Mouse (Mus musculus) hindbrain, embryonic 14.5 days (tissue): Measurements from ENCODE around the gene Pex1. TPM values are rescaled to one million over a fixed set of nuclear protein-coding genes. Genes with fewer than 3 reads are reported as not detected.

Source experiments
- ATAC-seq: fragments of 200-750 bp; cut with Nextera tagmentation; 2 replicates; pipeline ENCODE4 v1.8.0; 2017; ENCODE audit warnings: moderate number of reproducible peaks, mild to moderate bottlenecking, moderate TSS enrichment, moderate library complexity; ENCODE audit not compliant: low FRiP score
- DNase-seq: peaks from one replicate; pipeline ENCODE4 v3.0.0-alpha.2; 2015; ENCODE audit warnings: low spot score
- H3K27ac ChIP-seq: fragments of 300-500 bp; sonication (generic); 2 replicates; pipeline ENCODE4 v1.5.1; 2014; ENCODE audit warnings: mild to moderate bottlenecking, moderate library complexity
- H3K27me3 ChIP-seq: fragments of 300-500 bp; sonication (generic); 2 replicates; pipeline ENCODE4 v1.6.1; 2014; ENCODE audit warnings: mild to moderate bottlenecking, low read length, mixed read lengths; ENCODE audit not compliant: control insufficient read depth, insufficient read depth
- H3K36me3 ChIP-seq: fragments of 300-500 bp; sonication (generic); replicated peaks from 2 replicates; pipeline ENCODE4 v1.6.1; 2014; ENCODE audit not compliant: control insufficient read depth, insufficient read depth
- H3K4me1 ChIP-seq: fragments of 300-500 bp; sonication (generic); replicated peaks from 2 replicates; pipeline ENCODE4 v1.6.1; 2014; ENCODE audit warnings: antibody characterized with exemption, low read length, mixed read lengths; ENCODE audit not compliant: control insufficient read depth, insufficient read depth
- H3K4me2 ChIP-seq: fragments of 300-500 bp; sonication (generic); replicated peaks from 2 replicates; pipeline ENCODE4 v1.6.1; 2014; ENCODE audit warnings: mild to moderate bottlenecking, moderate library complexity
- H3K4me3 ChIP-seq: fragments of 300-500 bp; sonication (generic); replicated peaks from 2 replicates; pipeline ENCODE4 v1.5.1; 2014; ENCODE audit warnings: mild to moderate bottlenecking, low read length
- H3K9ac ChIP-seq: fragments of 300-500 bp; sonication (generic); 2 replicates; pipeline ENCODE4 v1.6.1; 2014
- H3K9me3 ChIP-seq: fragments of 300-500 bp; sonication (generic); 2 replicates; pipeline ENCODE4 v1.6.1; 2016; ENCODE audit warnings: low read length; ENCODE audit not compliant: control insufficient read depth
- WGBS: fragments of 180-500 bp; shearing (Covaris S2); extraction: QIAGEN DNeasy Blood & Tissue Kit; methylation state at CpG from one replicate; pipeline ENCODE4 v1.1.7; 2014; 5-methylcytosine and 5-hydroxymethylcytosine counted together
- polyA plus RNA-seq: library from polyadenylated mRNA; unstranded; fragments of >200 nt; fragmentation: Nextera tagmentation; extraction: Ambion mirVana; gene quantifications from 2 replicates; pipeline ENCODE4 v1.2.1, GENCODE M21; 2014

Gene Pex1
- polyA plus RNA-seq, 1 experiment from 2014 or later = 25.2 TPM

- H3K27ac ChIP-seq = no peak overlapping the region
- DNase-seq (no peak), ATAC-seq (peak; percentile 43; the same call in 1 of the 2 replicates)
- WGBS = 81% methylated on average over 5 of the region's 5 CpGs
- no peaks in the 10 kb centered on the region for H3K9me3 ChIP-seq
- peaks cover 67% of the 10 kb centered on the region for H3K36me3 ChIP-seq
- H3K9ac ChIP-seq = no peak overlapping the region
- no peak overlapping the region for H3K4me3 ChIP-seq
- no peaks in the 10 kb centered on the region for H3K27me3 ChIP-seq
- H3K4me1 ChIP-seq = no peaks in the 10 kb centered on the region
- H3K4me2 ChIP-seq = no peak overlapping the region
Measured at GRCm38 (mm10) chr5:3632285-3632684, 36.4 kb downstream of the Pex1 start.

GRCm38 (mm10) chr5:3633315-3633714 is 37.4 kb downstream of the Pex1 start:
- H3K36me3 ChIP-seq = peaks cover 68% of the 10 kb centered on the region
- H3K27ac ChIP-seq = no peak overlapping the region
- 96% methylated on average over 13 of the region's 13 CpGs for WGBS
- ATAC-seq (no peak), DNase-seq (no peak)
- H3K27me3 ChIP-seq = no peaks in the 10 kb centered on the region
- no peak overlapping the region for H3K4me3 ChIP-seq
- H3K4me2 ChIP-seq = no peak overlapping the region
- no peaks in the 10 kb centered on the region for H3K9me3 ChIP-seq
- no peak overlapping the region for H3K9ac ChIP-seq
- no peaks in the 10 kb centered on the region for H3K4me1 ChIP-seq

- DNase-seq (no peak), ATAC-seq (no peak)
- H3K27ac ChIP-seq = no peak overlapping the region
- 76% methylated on average over 4 of the region's 4 CpGs for WGBS
- H3K36me3 ChIP-seq = peaks cover 67% of the 10 kb centered on the region
- H3K4me3 ChIP-seq = no peak overlapping the region
- H3K27me3 ChIP-seq = no peaks in the 10 kb centered on the region
- no peaks in the 10 kb centered on the region for H3K4me1 ChIP-seq
- H3K4me2 ChIP-seq = no peak overlapping the region
- H3K9ac ChIP-seq = no peak overlapping the region
- no peaks in the 10 kb centered on the region for H3K9me3 ChIP-seq
Measured at GRCm38 (mm10) chr5:3633951-3634350, 38.1 kb downstream of the Pex1 start.

- Histone ChIP-seq H3K36me3 (peaks cover 66% of the 10 kb centered on the region), H3K27me3 (no peaks in the 10 kb centered on the region), H3K4me1 (no peaks in the 10 kb centered on the region), H3K9me3 (no peaks in the 10 kb centered on the region), H3K9ac (no peak overlapping the region), H3K4me2 (no peak overlapping the region), H3K27ac (no peak overlapping the region), H3K4me3 (no peak overlapping the region)
- 93% methylated on average over 8 of the region's 8 CpGs for WGBS
- DNase-seq = no peak
- ATAC-seq = no peak
Measured at GRCm38 (mm10) chr5:3635286-3635685, 39.4 kb downstream of the Pex1 start.

GRCm38 (mm10) chr5:3644621-3645020 is 48.8 kb downstream of the Pex1 start:
- WGBS = 96% methylated on average over 6 of the region's 6 CpGs

GRCm38 (mm10) chr5:3645326-3645725 is 49.5 kb downstream of the Pex1 start:
- H3K9me3 ChIP-seq = no peaks in the 10 kb centered on the region
- H3K27me3 ChIP-seq = no peaks in the 10 kb centered on the region
- ATAC-seq = no peak
- H3K9ac ChIP-seq = no peak overlapping the region
- H3K27ac ChIP-seq = no peak overlapping the region
- no peak overlapping the region for H3K4me2 ChIP-seq
- H3K4me1 ChIP-seq = peaks cover 13% of the 10 kb centered on the region
- H3K36me3 ChIP-seq = peaks cover 49% of the 10 kb centered on the region
- DNase-seq = no peak
- WGBS = 88% methylated on average over 6 of the region's 6 CpGs
- H3K4me3 ChIP-seq = no peak overlapping the region

More at GRCm38 (mm10) chr5:3644621-3645020, 48.8 kb downstream of the Pex1 start:
- H3K9me3 ChIP-seq = no peaks in the 10 kb centered on the region
- no peak overlapping the region for H3K27ac ChIP-seq
- H3K27me3 ChIP-seq = no peaks in the 10 kb centered on the region
- DNase-seq (no peak), ATAC-seq (no peak)
- no peak overlapping the region for H3K9ac ChIP-seq
- H3K4me2 ChIP-seq = no peak overlapping the region
- H3K4me1 ChIP-seq = peaks cover 13% of the 10 kb centered on the region
- no peak overlapping the region for H3K4me3 ChIP-seq
- peaks cover 53% of the 10 kb centered on the region for H3K36me3 ChIP-seq

- DNase-seq = no peak
- peaks cover 38% of the 10 kb centered on the region for H3K36me3 ChIP-seq
- H3K4me2 ChIP-seq = peak overlapping the region; percentile 62
- no peaks in the 10 kb centered on the region for H3K27me3 ChIP-seq
- no peak for ATAC-seq
- 35% methylated on average over 6 of the region's 6 CpGs for WGBS
- H3K27ac ChIP-seq = no peak overlapping the region
- H3K9ac ChIP-seq = peak overlapping the region; percentile 90
- peaks cover 13% of the 10 kb centered on the region for H3K4me1 ChIP-seq
- H3K4me3 ChIP-seq = peak overlapping the region; percentile 99
- H3K9me3 ChIP-seq = no peaks in the 10 kb centered on the region
Measured at GRCm38 (mm10) chr5:3646539-3646938, 50.7 kb downstream of the Pex1 start.

- Histone ChIP-seq H3K36me3 (peaks cover 32% of the 10 kb centered on the region), H3K27me3 (no peaks in the 10 kb centered on the region), H3K27ac (peak overlapping the region; percentile 91), H3K4me2 (peak overlapping the region; percentile 62), H3K4me3 (peak overlapping the region; percentile 99), H3K9me3 (no peaks in the 10 kb centered on the region), H3K9ac (peak overlapping the region; percentile 90), H3K4me1 (peaks cover 13% of the 10 kb centered on the region)
- peak; percentile 60 for DNase-seq
- under 1% methylated on average over 43 of the region's 60 CpGs for WGBS
- peak; percentile 78 for ATAC-seq
Measured at GRCm38 (mm10) chr5:3646991-3647707, 51.3 kb downstream of the Pex1 start.

GRCm38 (mm10) chr5:3647708-3648121 is 51.8 kb downstream of the Pex1 start:
- ATAC-seq = peak; percentile 95
- under 1% methylated on average over 14 of the region's 46 CpGs for WGBS

More at GRCm38 (mm10) chr5:3647708-3648121, 51.8 kb downstream of the Pex1 start:
- Histone ChIP-seq H3K27ac (peak overlapping the region; percentile 91), H3K4me3 (peak overlapping the region; percentile 99), H3K27me3 (no peaks in the 10 kb centered on the region), H3K9ac (peak overlapping the region; percentile 90), H3K36me3 (peaks cover 27% of the 10 kb centered on the region), H3K9me3 (no peaks in the 10 kb centered on the region), H3K4me2 (peak overlapping the region; percentile 62), H3K4me1 (peaks cover 13% of the 10 kb centered on the region)
- peak; percentile 80 for DNase-seq
